Mouse (Mus musculus) heart, embryonic 11.5 days (tissue): ENCODE data around the gene Slc7a11. TPM values are rescaled to one million over a fixed set of nuclear protein-coding genes. Genes with fewer than 3 reads are reported as not detected.

Experiments used
- ATAC-seq: fragments of 200-750 bp; cut with Nextera tagmentation; replicated peaks from 2 replicates; pipeline ENCODE4 v1.8.0; 2017; ENCODE audit warnings: moderate library complexity; ENCODE audit not compliant: insufficient number of reproducible peaks, low FRiP score, low TSS enrichment
- H3K27ac ChIP-seq: fragments of 300-500 bp; sonication (generic); 2 replicates; pipeline ENCODE4 v1.5.1; 2014; ENCODE audit warnings: mild to moderate bottlenecking, low read depth, low read length
- H3K27me3 ChIP-seq: fragments of 300-500 bp; sonication (generic); 2 replicates; pipeline ENCODE4 v1.6.1; 2014; ENCODE audit warnings: mild to moderate bottlenecking, low read length, mixed read lengths; ENCODE audit not compliant: control insufficient read depth, insufficient read depth
- H3K36me3 ChIP-seq: fragments of 300-500 bp; sonication (generic); 2 replicates; pipeline ENCODE4 v1.6.1; 2014; ENCODE audit warnings: mild to moderate bottlenecking, low read length, moderate library complexity, mixed read lengths; ENCODE audit not compliant: control insufficient read depth, insufficient read depth
- H3K4me1 ChIP-seq: fragments of 300-500 bp; sonication (generic); 2 replicates; pipeline ENCODE4 v1.6.1; 2014; ENCODE audit warnings: low read length; ENCODE audit not compliant: control insufficient read depth, insufficient read depth
- H3K4me2 ChIP-seq: fragments of 300-500 bp; sonication (generic); 2 replicates; pipeline ENCODE4 v1.6.1; 2014; ENCODE audit warnings: mild to moderate bottlenecking, moderate library complexity
- H3K4me3 ChIP-seq: fragments of 300-500 bp; sonication (generic); 2 replicates; pipeline ENCODE4 v1.5.1; 2014; ENCODE audit warnings: low read depth, low read length
- H3K9ac ChIP-seq: fragments of 300-500 bp; sonication (generic); 2 replicates; pipeline ENCODE4 v1.6.1; 2014; ENCODE audit warnings: mild to moderate bottlenecking, low read depth, low read length, moderate library complexity
- H3K9me3 ChIP-seq: fragments of 300-500 bp; sonication (generic); replicated peaks from 2 replicates; pipeline ENCODE4 v1.6.1; 2016; ENCODE audit warnings: low read length; ENCODE audit not compliant: control insufficient read depth
- WGBS: fragments of 180-500 bp; shearing (Covaris S2); extraction: QIAGEN DNeasy Blood & Tissue Kit; methylation state at CpG from one replicate; pipeline ENCODE4 v1.1.7; 2014; ENCODE audit not compliant: insufficient replicate concordance; 5-methylcytosine and 5-hydroxymethylcytosine counted together
- polyA plus RNA-seq: library from polyadenylated mRNA; unstranded; fragments of >200 nt; fragmentation: Nextera tagmentation; extraction: Ambion mirVana; gene quantifications from 2 replicates; pipeline ENCODE4 v1.2.1, GENCODE M21; 2014

Slc7a11 gene
- polyA plus RNA-seq, 1 experiment from 2014 or later: 0.06 TPM

- 58% methylated on average over 3 of the region's 3 CpGs for WGBS
- H3K4me2 ChIP-seq: no peak overlapping the region
- no peak overlapping the region for H3K4me3 ChIP-seq
- H3K9me3 ChIP-seq: no peaks in the 10 kb centered on the region
- H3K9ac ChIP-seq: no peak overlapping the region
- H3K27ac ChIP-seq: no peak overlapping the region
- no peaks in the 10 kb centered on the region for H3K4me1 ChIP-seq
- no peaks in the 10 kb centered on the region for H3K27me3 ChIP-seq
- no peak for ATAC-seq
- no peaks in the 10 kb centered on the region for H3K36me3 ChIP-seq
Measured at GRCm38 (mm10) chr3:49842971-49843370, 600.4 kb downstream of the Slc7a11 start.
